Mouse (Mus musculus): ENCODE measurements around the gene Hbb-bh2. TPM values are rescaled to one million over a fixed set of nuclear protein-coding genes. Genes with fewer than 3 reads are reported as not detected.
"Not testable (repeated sequence)": the region's sequence is repeated elsewhere in the genome, so short reads cannot be mapped to it uniquely, and the experiment has no call there.

Hbb-bh2 gene
- polyA plus RNA-seq, 1 experiment from 2014 or later: not detected

- Histone ChIP-seq H3K36me3 (no peaks in the 10 kb centered on the region), H3K9me3 (no peaks in the 10 kb centered on the region), H3K4me3 (no peak overlapping the region), H3K4me2 (no peak overlapping the region), H3K4me1 (replicated peaks) (no peaks in the 10 kb centered on the region), H3K27me3 (no peaks in the 10 kb centered on the region), H3K9ac (no peak overlapping the region), H3K27ac (replicated peaks) (no peak overlapping the region)
- no peak for ATAC-seq (ENCODE audit: low read depth)
- 91% methylated on average over 1 of the region's 1 CpGs for WGBS
Observed at GRCm38 (mm10) chr7:103810296-103810695, 30.0 kb downstream of the Hbb-bh2 start.

GRCm38 (mm10) chr7:103809801-103810155, 30.5 kb downstream of the Hbb-bh2 start:
- no peak for ATAC-seq (ENCODE audit: low read depth)

GRCm38 (mm10) chr7:103808971-103809800, 31.1 kb downstream of the Hbb-bh2 start:
- no peaks in the 10 kb centered on the region for H3K9me3 ChIP-seq
- H3K4me1 ChIP-seq (replicated peaks): no peaks in the 10 kb centered on the region
- H3K36me3 ChIP-seq: no peaks in the 10 kb centered on the region
- 71% methylated on average over 5 of the region's 5 CpGs for WGBS
- H3K4me3 ChIP-seq: no peak overlapping the region
- H3K27me3 ChIP-seq: no peaks in the 10 kb centered on the region
- no peak overlapping the region for H3K9ac ChIP-seq
- H3K27ac ChIP-seq (replicated peaks): no peak overlapping the region
- ATAC-seq (ENCODE audit: low read depth): no peak
- no peak overlapping the region for H3K4me2 ChIP-seq

More at GRCm38 (mm10) chr7:103809801-103810155, 30.5 kb downstream of the Hbb-bh2 start:
- no peak overlapping the region for H3K9ac ChIP-seq
- no peaks in the 10 kb centered on the region for H3K9me3 ChIP-seq
- H3K4me2 ChIP-seq: no peak overlapping the region
- no peaks in the 10 kb centered on the region for H3K36me3 ChIP-seq
- no peaks in the 10 kb centered on the region for H3K27me3 ChIP-seq
- H3K4me1 ChIP-seq (replicated peaks): no peaks in the 10 kb centered on the region
- 76% methylated on average over 1 of the region's 1 CpGs for WGBS
- H3K27ac ChIP-seq (replicated peaks): no peak overlapping the region
- H3K4me3 ChIP-seq: no peak overlapping the region

GRCm38 (mm10) chr7:103808120-103808519, 32.2 kb downstream of the Hbb-bh2 start:
- not testable (repeated sequence) for H3K27ac ChIP-seq (replicated peaks); H3K4me1 ChIP-seq (replicated peaks); H3K9me3 ChIP-seq; H3K4me3 ChIP-seq; H3K36me3 ChIP-seq; H3K27me3 ChIP-seq; H3K9ac ChIP-seq; ATAC-seq (ENCODE audit: low read depth); H3K4me2 ChIP-seq
- WGBS: 67% methylated on average over 2 of the region's 2 CpGs

GRCm38 (mm10) chr7:103806856-103807255, 33.5 kb downstream of the Hbb-bh2 start:
- H3K4me2 ChIP-seq: no peak overlapping the region
- no peaks in the 10 kb centered on the region for H3K9me3 ChIP-seq
- H3K9ac ChIP-seq: no peak overlapping the region
- no peaks in the 10 kb centered on the region for H3K4me1 ChIP-seq (replicated peaks)
- no peak for ATAC-seq (ENCODE audit: low read depth)
- no peaks in the 10 kb centered on the region for H3K36me3 ChIP-seq
- no peak overlapping the region for H3K4me3 ChIP-seq
- 72% methylated on average over 1 of the region's 1 CpGs for WGBS
- H3K27ac ChIP-seq (replicated peaks): no peak overlapping the region
- H3K27me3 ChIP-seq: no peaks in the 10 kb centered on the region

- Histone ChIP-seq H3K27ac (replicated peaks) (no peak overlapping the region), H3K9me3 (no peaks in the 10 kb centered on the region), H3K4me2 (no peak overlapping the region), H3K27me3 (no peaks in the 10 kb centered on the region), H3K36me3 (no peaks in the 10 kb centered on the region), H3K9ac (no peak overlapping the region), H3K4me1 (replicated peaks) (no peaks in the 10 kb centered on the region), H3K4me3 (no peak overlapping the region)
- no peak for ATAC-seq (ENCODE audit: low read depth)
- 28% methylated on average over 4 of the region's 4 CpGs for WGBS
Observed at GRCm38 (mm10) chr7:103792669-103793388, 47.5 kb downstream of the Hbb-bh2 start.

- no peak within 1 kb of the TSS for H3K4me2 ChIP-seq
- no peaks in the 10 kb centered on the region for H3K9me3 ChIP-seq
- H3K36me3 ChIP-seq: no peaks in the 10 kb centered on the region
- WGBS: 90% methylated on average over 3 of the region's 3 CpGs
- H3K27me3 ChIP-seq: no peaks in the 10 kb centered on the region
- H3K4me1 ChIP-seq (replicated peaks): no peaks in the 10 kb centered on the region
- H3K4me3 ChIP-seq: no peak within 1 kb of the TSS
- ATAC-seq (ENCODE audit: low read depth): no peak
- H3K27ac ChIP-seq (replicated peaks): no peak within 1 kb of the TSS
- no peak within 1 kb of the TSS for H3K9ac ChIP-seq
Observed at GRCm38 (mm10) chr7:103791721-103792120, 48.6 kb downstream of the Hbb-bh2 start, which contains the start of gene Olfr67. TSS of gene Olfr67 (minus strand) at chr7:103791821.

Other genes starting within 250 kb of the Hbb-bh2 start
- not detected in 2 replicates for gene Olfr619, start 239.9 kb downstream of the Hbb-bh2 start, polyA plus RNA-seq (2015; fragmentation: Nextera tagmentation; extraction: Ambion mirVana)
- not detected in 2 replicates for gene Olfr620, start 228.0 kb downstream of the Hbb-bh2 start, polyA plus RNA-seq (2015; fragmentation: Nextera tagmentation; extraction: Ambion mirVana)
- gene Olfr622, start 197.8 kb downstream of the Hbb-bh2 start, polyA plus RNA-seq (2015; fragmentation: Nextera tagmentation; extraction: Ambion mirVana): not detected in 2 replicates
- gene Olfr623, start 176.8 kb downstream of the Hbb-bh2 start, polyA plus RNA-seq (2015; fragmentation: Nextera tagmentation; extraction: Ambion mirVana): not detected in 2 replicates
- gene Olfr624, start 169.3 kb downstream of the Hbb-bh2 start, polyA plus RNA-seq (2015; fragmentation: Nextera tagmentation; extraction: Ambion mirVana): 0.03 TPM in 1 of 2 replicates, not detected in the other
- gene Olfr625-ps1, start 157.8 kb downstream of the Hbb-bh2 start, polyA plus RNA-seq (2015; fragmentation: Nextera tagmentation; extraction: Ambion mirVana): not detected in 2 replicates
- not detected in 2 replicates for gene Olfr243, start 125.8 kb downstream of the Hbb-bh2 start, polyA plus RNA-seq (2015; fragmentation: Nextera tagmentation; extraction: Ambion mirVana)
- not detected in 2 replicates for gene Olfr628, start 110.1 kb downstream of the Hbb-bh2 start, polyA plus RNA-seq (2015; fragmentation: Nextera tagmentation; extraction: Ambion mirVana)
- not detected in 2 replicates for gene Olfr629, start 95.6 kb downstream of the Hbb-bh2 start, polyA plus RNA-seq (2015; fragmentation: Nextera tagmentation; extraction: Ambion mirVana)
- gene Olfr630, start 83.2 kb downstream of the Hbb-bh2 start, polyA plus RNA-seq (2015; fragmentation: Nextera tagmentation; extraction: Ambion mirVana): not detected in 2 replicates
- gene Olfr69, start 68.9 kb downstream of the Hbb-bh2 start, polyA plus RNA-seq (2015; fragmentation: Nextera tagmentation; extraction: Ambion mirVana): not detected in 2 replicates
- not detected in 2 replicates for gene Olfr68, start 60.8 kb downstream of the Hbb-bh2 start, polyA plus RNA-seq (2015; fragmentation: Nextera tagmentation; extraction: Ambion mirVana)
- gene Olfr67, start 48.7 kb downstream of the Hbb-bh2 start, polyA plus RNA-seq (2015; fragmentation: Nextera tagmentation; extraction: Ambion mirVana): not detected in 2 replicates
- gene Hbb-bt, start 26.5 kb downstream of the Hbb-bh2 start, polyA plus RNA-seq (2015; fragmentation: Nextera tagmentation; extraction: Ambion mirVana): 1,029 and 1,038 TPM in 2 replicates
- gene Hbb-bs, start 12.4 kb downstream of the Hbb-bh2 start, polyA plus RNA-seq (2015; fragmentation: Nextera tagmentation; extraction: Ambion mirVana): 1,894 and 2,140 TPM in 2 replicates
- 31.8 and 57.0 TPM in 2 replicates for gene Hbb-bh1, start 2.6 kb upstream of the Hbb-bh2 start, polyA plus RNA-seq (2015; fragmentation: Nextera tagmentation; extraction: Ambion mirVana)
- 3,874 and 4,036 TPM in 2 replicates for gene Hbb-y, start 12.7 kb upstream of the Hbb-bh2 start, polyA plus RNA-seq (2015; fragmentation: Nextera tagmentation; extraction: Ambion mirVana)
- gene Olfr66, start 45.7 kb upstream of the Hbb-bh2 start, polyA plus RNA-seq (2015; fragmentation: Nextera tagmentation; extraction: Ambion mirVana): not detected in 2 replicates
- not detected in 2 replicates for gene Olfr64, start 54.0 kb upstream of the Hbb-bh2 start, polyA plus RNA-seq (2015; fragmentation: Nextera tagmentation; extraction: Ambion mirVana)
- not detected in 2 replicates for gene Olfr65, start 63.0 kb upstream of the Hbb-bh2 start, polyA plus RNA-seq (2015; fragmentation: Nextera tagmentation; extraction: Ambion mirVana)
- not detected in 2 replicates for gene Olfr631, start 88.3 kb upstream of the Hbb-bh2 start, polyA plus RNA-seq (2015; fragmentation: Nextera tagmentation; extraction: Ambion mirVana)
- 0.08 TPM in 1 of 2 replicates, not detected in the other for gene Olfr632, start 93.8 kb upstream of the Hbb-bh2 start, polyA plus RNA-seq (2015; fragmentation: Nextera tagmentation; extraction: Ambion mirVana)
- not detected in 2 replicates for gene Olfr633, start 103.9 kb upstream of the Hbb-bh2 start, polyA plus RNA-seq (2015; fragmentation: Nextera tagmentation; extraction: Ambion mirVana)
- gene Olfr635, start 130.6 kb upstream of the Hbb-bh2 start, polyA plus RNA-seq (2015; fragmentation: Nextera tagmentation; extraction: Ambion mirVana): not detected in 2 replicates
- not detected in 2 replicates for gene Olfr638, start 158.2 kb upstream of the Hbb-bh2 start, polyA plus RNA-seq (2015; fragmentation: Nextera tagmentation; extraction: Ambion mirVana)
- not detected in 2 replicates for gene Olfr639, start 176.8 kb upstream of the Hbb-bh2 start, polyA plus RNA-seq (2015; fragmentation: Nextera tagmentation; extraction: Ambion mirVana)
- gene Olfr640, start 185.1 kb upstream of the Hbb-bh2 start, polyA plus RNA-seq (2015; fragmentation: Nextera tagmentation; extraction: Ambion mirVana): not detected in 2 replicates
- not detected in 2 replicates for gene Olfr641, start 194.9 kb upstream of the Hbb-bh2 start, polyA plus RNA-seq (2015; fragmentation: Nextera tagmentation; extraction: Ambion mirVana)
- gene Olfr642, start 212.1 kb upstream of the Hbb-bh2 start, polyA plus RNA-seq (2015; fragmentation: Nextera tagmentation; extraction: Ambion mirVana): not detected in 2 replicates
- gene 4930516K23Rik, start 220.9 kb upstream of the Hbb-bh2 start, polyA plus RNA-seq (2015; fragmentation: Nextera tagmentation; extraction: Ambion mirVana): not detected in 2 replicates
- not detected in 2 replicates for gene Olfr644, start 231.3 kb upstream of the Hbb-bh2 start, polyA plus RNA-seq (2015; fragmentation: Nextera tagmentation; extraction: Ambion mirVana)
- gene Olfr645, start 244.9 kb upstream of the Hbb-bh2 start, polyA plus RNA-seq (2015; fragmentation: Nextera tagmentation; extraction: Ambion mirVana): not detected in 2 replicates

Measured in neural tube, embryonic 13.5 days (tissue).